Mouse (Mus musculus) heart, embryonic 13.5 days (tissue): ENCODE data around the gene Wdr46. TPM values are rescaled to one million over a fixed set of nuclear protein-coding genes. Genes with fewer than 3 reads are reported as not detected.
"Not testable (repeated sequence)": the region's sequence is repeated elsewhere in the genome, so short reads cannot be mapped to it uniquely, and the experiment has no call there.

ENCODE experiments used
- ATAC-seq: fragments of 200-750 bp; cut with Nextera tagmentation; 2 replicates; pipeline ENCODE4 v1.8.0; 2017; ENCODE audit warnings: moderate TSS enrichment; ENCODE audit not compliant: insufficient number of reproducible peaks, low FRiP score, low TSS enrichment; ENCODE audit errors: extremely low read depth
- H3K27ac ChIP-seq: fragments of 300-500 bp; sonication (generic); replicated peaks from 2 replicates; pipeline ENCODE4 v1.5.1; 2015; ENCODE audit warnings: moderate library complexity, mild to moderate bottlenecking, inconsistent platforms
- H3K27me3 ChIP-seq: fragments of 300-500 bp; sonication (generic); replicated peaks from 2 replicates; pipeline ENCODE4 v1.6.1; 2015; ENCODE audit warnings: mild to moderate bottlenecking, inconsistent platforms
- H3K36me3 ChIP-seq: fragments of 300-500 bp; sonication (generic); 2 replicates; pipeline ENCODE4 v1.6.1; 2015; ENCODE audit warnings: mild to moderate bottlenecking, inconsistent platforms
- H3K4me1 ChIP-seq: fragments of 300-500 bp; sonication (generic); 2 replicates; pipeline ENCODE4 v1.6.1; 2015; ENCODE audit warnings: inconsistent platforms
- H3K4me2 ChIP-seq: fragments of 300-500 bp; sonication (generic); 2 replicates; pipeline ENCODE4 v1.6.1; 2015; ENCODE audit warnings: inconsistent platforms, mild to moderate bottlenecking, moderate library complexity
- H3K4me3 ChIP-seq: fragments of 300-500 bp; sonication (generic); 2 replicates; pipeline ENCODE4 v1.5.1; 2015; ENCODE audit warnings: moderate library complexity, mild to moderate bottlenecking, inconsistent platforms
- H3K9ac ChIP-seq: fragments of 300-500 bp; sonication (generic); 2 replicates; pipeline ENCODE4 v1.6.1; 2015; ENCODE audit warnings: inconsistent platforms, mild to moderate bottlenecking, moderate library complexity
- H3K9me3 ChIP-seq: fragments of 300-500 bp; sonication (generic); 2 replicates; pipeline ENCODE4 v1.6.1; 2016; ENCODE audit warnings: inconsistent platforms
- WGBS: fragments of 180-500 bp; shearing (Covaris S2); methylation state at CpG from one replicate; pipeline ENCODE4 v1.1.7; 2015; ENCODE audit warnings: mixed read lengths; 5-methylcytosine and 5-hydroxymethylcytosine counted together
- polyA plus RNA-seq: library from polyadenylated mRNA; unstranded; fragments of >200 nt; fragmentation: Nextera tagmentation; extraction: Ambion mirVana; gene quantifications from 2 replicates; pipeline ENCODE4 v1.2.1, GENCODE M21; 2015

Wdr46 gene
- polyA plus RNA-seq, 1 experiment from 2014 or later = 20.6 TPM

DNA sequence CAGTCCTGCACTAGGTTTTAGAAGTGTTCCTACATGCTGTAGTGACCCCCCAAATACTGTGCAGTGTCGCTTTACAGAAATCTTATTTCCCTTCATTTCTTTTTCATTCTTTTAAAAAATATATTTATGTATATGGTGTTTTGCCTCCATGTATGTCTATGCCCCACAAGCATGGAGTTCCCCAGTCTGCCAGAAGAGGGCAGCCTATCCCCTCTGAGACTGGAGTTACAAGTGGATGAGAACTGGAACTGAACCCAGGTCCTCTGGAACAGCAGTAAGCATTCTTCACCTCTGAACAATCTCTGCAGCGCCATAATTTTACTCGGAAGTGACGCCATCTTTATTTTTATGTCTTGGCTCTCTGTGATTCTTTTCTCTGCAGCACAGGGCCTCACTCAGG is 28.9 kb downstream of the Wdr46 start:
- Histone ChIP-seq H3K4me1 (no peaks in the 10 kb centered on the region), H3K4me3 (no peak overlapping the region), H3K4me2 (no peak overlapping the region), H3K27me3 (peaks cover 13% of the 10 kb centered on the region), H3K9ac (no peak overlapping the region), H3K9me3 (no peaks in the 10 kb centered on the region), H3K36me3 (peaks cover 22% of the 10 kb centered on the region), H3K27ac (no peak overlapping the region)
- WGBS = 71% methylated on average over 4 of the region's 4 CpGs
- no peak for ATAC-seq

DNA sequence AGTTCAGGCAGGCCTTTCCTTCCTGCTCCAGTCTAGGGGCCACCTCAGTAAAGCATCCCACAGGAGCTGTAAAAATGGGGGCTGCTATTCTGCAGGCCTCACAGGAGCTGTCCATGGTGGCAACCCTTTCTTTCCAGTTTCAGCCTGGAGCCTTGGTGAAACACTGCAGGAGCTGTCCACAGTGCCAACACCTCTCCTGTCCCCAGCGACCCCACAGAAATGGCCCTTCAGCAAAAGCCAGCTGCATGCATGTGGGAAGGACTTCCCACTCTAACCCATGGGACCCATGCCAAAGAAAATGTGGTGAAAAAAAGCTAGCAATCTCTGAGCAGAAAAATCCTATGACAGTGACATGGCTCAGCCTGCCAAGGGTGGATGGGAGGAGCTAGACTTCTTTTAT is 32.2 kb downstream of the Wdr46 start:
- Histone ChIP-seq H3K9ac (no peak overlapping the region), H3K27me3 (peaks cover 46% of the 10 kb centered on the region), H3K4me2 (0 out of 2 replicates have a peak overlapping the region, but pooled peaks have one; percentile 9), H3K27ac (no peak overlapping the region), H3K9me3 (no peaks in the 10 kb centered on the region), H3K4me3 (no peak overlapping the region), H3K36me3 (no peaks in the 10 kb centered on the region), H3K4me1 (peaks cover under 1% of the 10 kb centered on the region; the same call in 1 of the 2 replicates)
- no peak for ATAC-seq
- 9% methylated on average over 1 of the region's 1 CpGs for WGBS

DNA sequence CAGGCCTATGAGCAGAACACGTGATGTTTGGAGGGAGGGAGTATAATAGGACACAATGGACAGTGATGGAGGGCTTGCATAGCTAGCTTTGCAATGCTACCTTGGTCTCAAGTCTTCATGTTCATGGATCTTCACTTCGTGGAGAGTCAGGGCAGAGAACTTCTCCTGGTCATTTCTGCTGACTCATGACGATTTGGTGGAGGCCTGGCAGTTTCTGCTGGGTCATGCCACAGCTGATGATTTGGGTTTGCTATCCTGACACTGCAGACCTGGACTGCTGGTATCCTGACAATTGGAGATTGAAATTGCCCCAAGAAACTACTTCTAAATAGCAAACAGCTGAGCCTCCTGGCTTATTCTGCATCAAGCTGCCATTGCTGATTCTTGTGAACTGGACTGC is 33.1 kb downstream of the Wdr46 start:
- 44% methylated on average over 3 of the region's 3 CpGs for WGBS
- peaks cover 9% of the 10 kb centered on the region for H3K4me1 ChIP-seq
- H3K4me2 ChIP-seq = no peak overlapping the region
- H3K9me3 ChIP-seq = no peaks in the 10 kb centered on the region
- H3K9ac ChIP-seq = no peak overlapping the region
- no peaks in the 10 kb centered on the region for H3K36me3 ChIP-seq
- ATAC-seq = no peak
- no peak overlapping the region for H3K4me3 ChIP-seq
- H3K27me3 ChIP-seq = peaks cover 55% of the 10 kb centered on the region
- no peak overlapping the region for H3K27ac ChIP-seq

DNA sequence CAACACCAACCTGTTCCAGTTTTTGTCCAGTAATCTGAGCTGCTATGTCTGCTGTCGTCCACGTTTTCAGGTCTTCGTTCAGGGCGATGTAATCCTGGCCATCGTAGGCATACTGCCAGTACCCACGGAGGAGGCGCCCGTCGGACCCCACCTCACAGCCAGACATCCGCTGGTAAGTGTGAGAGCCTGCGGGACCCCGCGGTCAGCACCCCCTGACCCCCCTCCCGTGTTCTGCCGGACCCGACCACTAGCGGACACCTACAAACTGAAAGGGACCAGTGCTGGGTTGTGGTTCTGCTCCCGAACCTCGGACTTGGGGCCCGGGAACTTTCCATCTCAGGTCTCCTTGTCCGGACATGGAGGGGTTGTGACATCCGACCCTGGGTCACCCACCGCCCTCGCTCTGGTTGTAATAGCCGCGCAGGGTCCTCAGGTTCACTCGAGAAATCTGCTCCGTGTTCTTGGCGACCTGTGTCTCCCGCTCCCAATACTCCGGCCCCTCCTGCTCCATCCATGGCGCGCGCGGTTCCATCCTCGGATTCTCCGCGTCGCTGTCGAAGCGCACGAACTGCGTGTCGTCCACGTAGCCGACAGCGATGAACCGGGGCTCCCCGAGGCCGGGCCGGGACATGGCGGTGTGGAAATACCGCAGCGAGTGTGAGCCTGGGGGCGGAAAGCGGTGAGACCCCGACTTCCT is 37.5 kb downstream of the Wdr46 start:
- Histone ChIP-seq H3K27ac (no peak overlapping the region), H3K36me3 (no peaks in the 10 kb centered on the region), H3K4me1 (peaks cover 31% of the 10 kb centered on the region), H3K4me2 (peak overlapping the region; percentile 72), H3K9me3 (no peaks in the 10 kb centered on the region), H3K9ac (peak overlapping the region; percentile 66), H3K4me3 (peak overlapping the region; percentile 46), H3K27me3 (peaks cover 72% of the 10 kb centered on the region)
- ATAC-seq = no peak
- WGBS = 2% methylated on average over 57 of the region's 57 CpGs

DNA sequence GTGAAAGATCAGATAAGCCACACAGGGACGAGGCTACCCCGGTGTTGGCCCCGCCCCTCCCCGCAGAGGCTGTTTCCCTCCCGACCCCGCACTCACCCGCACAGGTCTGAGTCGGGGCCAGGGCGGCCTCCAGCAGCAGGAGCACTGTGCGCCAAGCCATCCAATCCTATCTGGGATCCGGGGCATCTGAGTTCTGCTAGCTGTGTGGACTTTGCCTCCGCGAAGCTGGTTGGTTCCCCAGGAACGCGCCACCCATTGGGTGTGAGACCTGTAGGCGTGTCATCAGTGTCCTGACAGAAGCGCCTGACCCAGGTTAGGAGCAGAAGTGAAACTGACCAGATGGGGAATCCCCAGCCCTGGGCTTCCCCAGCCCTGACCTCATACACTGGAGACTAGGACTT is 38.2 kb downstream of the Wdr46 start:
- no peaks in the 10 kb centered on the region for H3K36me3 ChIP-seq
- H3K4me1 ChIP-seq = peaks cover 31% of the 10 kb centered on the region
- peak overlapping the region; percentile 46 for H3K4me3 ChIP-seq
- H3K4me2 ChIP-seq = peak overlapping the region; percentile 72
- peak overlapping the region; percentile 66 for H3K9ac ChIP-seq
- 1% methylated on average over 17 of the region's 17 CpGs for WGBS
- H3K27me3 ChIP-seq = peaks cover 70% of the 10 kb centered on the region
- H3K27ac ChIP-seq = no peak overlapping the region
- no peaks in the 10 kb centered on the region for H3K9me3 ChIP-seq
- peak; percentile 79 for ATAC-seq

DNA sequence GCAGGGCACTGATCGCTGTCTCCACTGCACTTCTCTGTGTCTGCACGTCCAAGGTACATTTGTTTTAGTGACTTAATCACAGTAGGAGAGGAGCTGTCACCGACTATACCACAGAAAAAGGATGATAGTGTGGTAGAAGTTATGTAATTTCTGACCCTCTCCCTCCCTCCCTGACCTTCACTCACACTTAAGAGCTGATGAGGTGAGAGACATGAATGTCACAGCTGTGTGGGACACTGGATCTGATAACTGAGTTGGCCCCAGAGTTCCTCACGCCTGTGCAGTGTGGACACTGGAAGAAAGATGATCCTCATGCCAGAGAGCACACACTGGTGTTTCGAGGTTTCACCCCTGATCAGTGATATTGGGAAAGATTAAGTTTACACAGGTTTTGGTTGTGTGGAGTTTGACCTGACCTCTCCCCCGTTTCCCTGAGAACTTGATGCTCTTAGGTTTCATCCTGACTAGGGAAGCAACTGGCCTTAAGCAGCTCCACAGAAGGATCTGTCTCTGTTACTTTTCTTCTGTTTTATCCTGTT is 39.1 kb downstream of the Wdr46 start:
- peak overlapping the region; percentile 46; the same call in 1 of the 2 replicates for H3K4me3 ChIP-seq

DNA sequence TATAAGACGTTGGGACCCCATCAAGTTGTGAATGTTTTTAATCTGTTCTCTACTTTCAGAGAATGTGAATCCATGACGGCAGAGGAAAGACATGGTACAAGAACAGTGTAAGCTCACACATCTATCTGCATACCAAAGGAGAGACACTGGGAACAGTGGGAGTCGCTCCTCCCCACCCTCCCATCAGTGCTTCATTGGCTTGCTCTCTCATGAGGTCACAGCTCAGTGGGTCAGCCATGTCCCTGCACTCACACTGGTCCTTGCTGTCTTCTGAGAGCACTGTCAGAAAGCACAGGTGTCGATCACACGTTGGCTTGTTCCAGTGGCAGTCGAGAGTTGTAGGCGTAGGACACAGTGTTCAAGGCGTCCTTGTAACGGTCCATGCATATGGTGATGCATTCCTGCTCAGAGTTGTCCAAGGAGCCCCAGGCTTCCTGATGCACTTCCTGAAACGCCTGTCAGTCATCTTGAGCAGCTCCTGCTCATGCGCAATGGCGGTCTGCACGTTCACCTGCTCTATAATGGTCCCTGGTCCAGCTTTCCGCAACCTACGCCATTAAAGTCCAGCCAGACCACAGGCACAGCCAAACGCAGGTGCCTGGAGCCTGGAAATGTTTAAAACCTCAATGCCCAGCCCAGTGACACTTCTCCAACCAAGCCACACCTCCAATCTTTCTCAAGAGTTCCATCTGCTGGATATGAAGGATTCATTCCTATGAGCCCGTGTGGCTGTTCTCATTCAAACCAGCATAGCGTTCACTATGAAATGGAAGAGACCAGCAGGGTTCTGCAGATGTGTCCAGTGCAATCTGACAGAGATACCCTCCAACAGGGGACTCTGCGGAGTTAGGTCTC is 39.9 kb downstream of the Wdr46 start:
- Histone ChIP-seq H3K9me3 (no peaks in the 10 kb centered on the region), H3K36me3 (no peaks in the 10 kb centered on the region), H3K4me1 (peaks cover 31% of the 10 kb centered on the region), H3K27ac (peak overlapping the region; percentile 60), H3K4me2 (peak overlapping the region; percentile 78), H3K4me3 (0 out of 2 replicates have a peak overlapping the region, but pooled peaks have one; percentile 56), H3K27me3 (peaks cover 55% of the 10 kb centered on the region), H3K9ac (0 out of 2 replicates have a peak overlapping the region, but pooled peaks have one; percentile 1)
- WGBS = 72% methylated on average over 19 of the region's 19 CpGs
- no peak for ATAC-seq

More for the DNA sequence above, 39.1 kb downstream of the Wdr46 start:
- H3K9me3 ChIP-seq = no peaks in the 10 kb centered on the region
- H3K4me2 ChIP-seq = no peak overlapping the region
- H3K4me1 ChIP-seq = peaks cover 31% of the 10 kb centered on the region
- H3K27ac ChIP-seq = no peak overlapping the region
- H3K36me3 ChIP-seq = no peaks in the 10 kb centered on the region
- H3K9ac ChIP-seq = no peak overlapping the region
- no peak for ATAC-seq
- 62% methylated on average over 6 of the region's 6 CpGs for WGBS
- peaks cover 61% of the 10 kb centered on the region for H3K27me3 ChIP-seq

DNA sequence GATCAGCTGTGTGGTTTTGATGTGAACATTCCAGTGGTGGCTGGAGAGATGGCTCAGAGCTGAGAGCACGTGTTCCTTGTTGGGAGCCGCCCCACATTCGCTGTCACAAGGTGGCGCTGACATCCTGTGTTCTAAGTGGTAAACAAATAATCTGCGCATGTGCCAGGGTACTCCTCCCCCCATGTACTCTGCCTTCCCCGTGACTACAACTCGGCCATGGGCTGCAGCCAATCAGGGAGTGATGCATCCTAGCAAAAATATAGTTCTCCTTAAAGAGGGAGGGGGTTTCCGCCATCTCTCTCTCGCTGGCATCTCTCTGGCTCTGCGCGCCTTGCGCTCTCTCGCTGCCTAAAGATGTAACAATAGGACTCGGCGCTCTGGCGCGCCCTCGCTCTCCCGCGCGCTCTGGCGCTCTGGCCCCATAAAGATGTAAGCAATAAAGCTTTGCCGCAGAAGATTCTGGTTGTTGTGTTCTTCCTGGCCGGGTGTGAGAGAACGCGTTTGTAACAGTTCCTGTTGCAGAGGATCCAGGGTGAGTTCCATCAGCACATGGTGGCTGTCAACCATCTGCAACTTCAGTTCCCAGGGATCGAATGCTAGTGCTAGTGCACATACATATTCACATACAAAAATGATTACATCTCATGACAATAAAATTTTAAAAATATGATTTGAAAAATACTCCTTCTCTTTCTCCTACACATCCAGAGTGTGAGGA is 40.9 kb downstream of the Wdr46 start:
- WGBS = 1% methylated on average over 27 of the region's 27 CpGs
- H3K36me3 ChIP-seq, H3K9me3 ChIP-seq: not testable (repeated sequence)
- Histone ChIP-seq H3K4me1 (peaks cover 31% of the 10 kb centered on the region), H3K27me3 (peaks cover 48% of the 10 kb centered on the region), H3K9ac (peak overlapping the region; percentile 82), H3K4me3 (peak overlapping the region; percentile 56), H3K27ac (peak overlapping the region; percentile 77), H3K4me2 (peak overlapping the region; percentile 78)
- ATAC-seq = peak; percentile 79

DNA sequence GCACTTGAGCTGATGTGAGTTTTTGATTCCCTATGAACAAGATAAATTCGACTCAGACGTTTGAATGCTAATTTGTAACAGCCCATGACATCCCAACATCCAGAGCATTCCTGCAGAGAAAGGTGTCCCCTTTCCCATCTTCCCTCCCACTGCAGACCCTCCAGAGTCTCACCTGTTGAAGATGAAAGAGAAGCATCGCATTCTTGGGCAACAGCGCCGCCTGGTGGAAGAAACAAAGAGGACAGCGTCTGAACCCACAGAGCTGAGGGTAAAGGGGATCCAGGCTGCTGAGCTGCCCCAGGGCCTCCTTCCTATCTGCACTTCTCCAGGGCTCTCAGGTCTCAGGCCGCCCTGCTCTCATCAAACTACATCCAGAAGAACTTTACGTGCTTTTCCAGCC is 41.7 kb downstream of the Wdr46 start:
- H3K9ac ChIP-seq, H3K36me3 ChIP-seq, H3K9me3 ChIP-seq, ATAC-seq, H3K27ac ChIP-seq: not testable (repeated sequence)
- Histone ChIP-seq H3K4me2 (peak overlapping the region; percentile 78), H3K4me1 (peaks cover 31% of the 10 kb centered on the region), H3K4me3 (peak overlapping the region; percentile 56), H3K27me3 (peaks cover 41% of the 10 kb centered on the region)
- 4% methylated on average over 8 of the region's 8 CpGs for WGBS

DNA sequence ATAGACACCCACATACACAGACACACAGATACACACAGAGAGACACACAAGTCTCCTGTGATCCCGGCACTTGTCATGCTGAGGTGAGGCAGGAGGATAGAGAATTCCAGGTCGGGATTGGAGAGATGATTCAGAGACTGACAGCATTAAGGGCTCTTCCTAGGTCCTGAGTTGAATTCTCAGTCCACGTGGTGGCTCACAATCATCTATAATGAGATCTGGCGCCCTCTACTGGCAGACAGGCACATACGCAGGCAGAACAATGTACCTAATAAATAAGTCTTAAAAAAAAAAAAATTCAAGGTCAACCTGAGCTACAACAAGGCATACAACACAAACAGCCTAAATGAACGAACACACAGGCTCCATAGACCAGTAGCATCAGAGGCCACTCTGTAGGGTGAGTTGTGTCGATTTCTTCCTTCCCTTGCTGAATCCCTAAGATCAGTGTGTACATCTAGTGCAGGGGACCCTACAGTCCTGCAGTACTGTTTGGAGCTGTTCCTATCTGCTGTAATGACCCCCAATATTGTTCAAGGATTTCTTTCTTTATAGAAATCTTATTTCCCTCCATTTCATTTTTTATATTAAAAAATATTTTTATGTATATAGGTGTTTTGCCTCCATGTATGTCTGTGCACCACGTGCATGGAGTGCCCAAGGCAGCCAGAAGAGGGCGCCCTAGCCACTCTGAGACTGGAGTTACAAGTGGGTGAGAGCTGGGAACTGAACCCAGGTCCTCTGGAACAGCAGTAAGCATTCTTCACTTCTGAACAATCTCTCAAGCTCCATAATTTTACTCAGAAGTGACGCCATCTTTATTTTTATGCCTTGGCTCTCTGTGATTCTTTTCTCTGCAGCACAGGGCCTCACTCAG is 51.6 kb downstream of the Wdr46 start:
- peaks cover 49% of the 10 kb centered on the region for H3K27me3 ChIP-seq
- no peak overlapping the region for H3K27ac ChIP-seq
- no peak overlapping the region for H3K4me3 ChIP-seq
- no peaks in the 10 kb centered on the region for H3K9me3 ChIP-seq
- no peaks in the 10 kb centered on the region for H3K36me3 ChIP-seq
- no peak overlapping the region for H3K4me2 ChIP-seq
- no peak overlapping the region for H3K9ac ChIP-seq
- ATAC-seq = no peak; the same call in 1 of the 2 replicates
- no peaks in the 10 kb centered on the region for H3K4me1 ChIP-seq
- 31% methylated on average over 10 of the region's 10 CpGs for WGBS
